Mouse (Mus musculus) forebrain, postnatal 0 days (tissue): ENCODE results near the gene Ccdc57. TPM values are rescaled to one million over a fixed set of nuclear protein-coding genes. Genes with fewer than 3 reads are reported as not detected.

Source experiments
- ATAC-seq: fragments of 200-750 bp; cut with Nextera tagmentation; 2 replicates; pipeline ENCODE4 v1.8.0; 2017; ENCODE audit warnings: mild to moderate bottlenecking, moderate library complexity
- DNase-seq: peaks from one replicate; pipeline ENCODE4 v3.0.0-alpha.2; 2015
- H3K27ac ChIP-seq: fragments of 300-500 bp; sonication (generic); 2 replicates; pipeline ENCODE4 v1.5.1; 2014; ENCODE audit warnings: low read depth, mild to moderate bottlenecking, antibody characterized with exemption, low read length, moderate library complexity, mixed read lengths
- H3K27me3 ChIP-seq: fragments of 300-500 bp; sonication (generic); 2 replicates; pipeline ENCODE4 v1.6.1; 2014; ENCODE audit warnings: mild to moderate bottlenecking, low read length, mixed read lengths; ENCODE audit not compliant: insufficient read depth
- H3K36me3 ChIP-seq: fragments of 300-500 bp; sonication (generic); 2 replicates; pipeline ENCODE4 v1.6.1; 2014; ENCODE audit warnings: mild to moderate bottlenecking, moderate library complexity; ENCODE audit not compliant: insufficient read depth
- H3K4me1 ChIP-seq: fragments of 300-500 bp; sonication (generic); 2 replicates; pipeline ENCODE4 v1.6.1; 2014; ENCODE audit warnings: antibody characterized with exemption; ENCODE audit not compliant: insufficient read depth
- H3K4me2 ChIP-seq: fragments of 300-500 bp; sonication (generic); 2 replicates; pipeline ENCODE4 v1.6.1; 2014; ENCODE audit warnings: low read depth, mild to moderate bottlenecking, moderate library complexity
- H3K4me3 ChIP-seq: fragments of 300-500 bp; sonication (generic); 2 replicates; pipeline ENCODE4 v1.5.1; 2014; ENCODE audit warnings: low read depth, low read length, mixed read lengths
- H3K9ac ChIP-seq: fragments of 300-500 bp; sonication (generic); 2 replicates; pipeline ENCODE4 v1.6.1; 2014; ENCODE audit warnings: mild to moderate bottlenecking
- H3K9me3 ChIP-seq: fragments of 300-500 bp; sonication (generic); 2 replicates; pipeline ENCODE4 v1.6.1; 2016; ENCODE audit warnings: low read length
- CTCF ChIP-seq: sonication (generic); IDR thresholded peaks from 2 replicates; pipeline ENCODE4 v1.5.1; 2016; ENCODE audit warnings: antibody characterized with exemption, control low read depth, low read depth
- WGBS: fragments of 180-500 bp; shearing (Covaris S2); extraction: QIAGEN DNeasy Blood & Tissue Kit; methylation state at CpG from one replicate; pipeline ENCODE4 v1.1.7; 2014; 5-methylcytosine and 5-hydroxymethylcytosine counted together
- polyA plus RNA-seq: library from polyadenylated mRNA; unstranded; fragments of >200 nt; fragmentation: Nextera tagmentation; extraction: Ambion mirVana; gene quantifications from 2 replicates; pipeline ENCODE4 v1.2.1, GENCODE M21; 2015
- total RNA-seq: library from RNA; depleted of rRNA; stranded (reverse); fragments of >200 nt; gene quantifications from 2 replicates; pipeline ENCODE4 v1.2.3, GENCODE M21; 2014

Gene Ccdc57
- total and polyA plus RNA-seq, 2 experiments from 2014 or later = 6.9 to 11.6 TPM

DNA sequence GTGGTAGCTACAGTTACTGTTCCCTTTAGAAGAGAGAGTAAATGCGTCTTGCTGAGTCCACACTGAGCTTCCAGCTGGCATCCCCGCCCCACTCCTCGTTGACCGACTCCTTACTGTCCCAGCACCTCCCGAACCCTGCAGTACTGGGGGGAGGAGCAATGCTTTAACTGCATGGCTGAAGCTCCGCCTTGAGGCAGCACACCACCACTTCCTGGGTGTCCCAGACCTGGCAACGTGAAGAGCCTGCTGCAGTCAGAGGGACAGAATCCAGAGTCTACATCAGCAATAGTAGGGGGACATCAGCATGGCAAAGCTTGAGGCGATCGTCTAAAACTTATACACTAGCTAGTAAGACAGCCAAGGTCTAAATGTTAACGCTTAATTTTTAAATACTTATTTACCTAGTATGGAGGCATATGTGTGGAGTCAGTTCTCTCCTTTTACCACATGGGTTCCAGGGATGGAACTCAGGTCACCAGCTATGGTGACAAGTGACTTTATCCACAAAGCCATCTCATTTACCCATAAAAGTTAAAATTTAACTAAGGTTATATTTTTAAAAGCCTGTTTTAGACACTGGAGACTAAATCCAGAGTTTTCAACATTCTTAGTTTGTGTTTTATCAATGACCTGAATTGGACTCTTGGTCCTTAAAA lies 30.1 kb downstream of the Ccdc57 start:
- Histone ChIP-seq H3K36me3 (peaks cover 13% of the 10 kb centered on the region; the same call in 1 of the 2 replicates), H3K9ac (no peak overlapping the region), H3K9me3 (no peaks in the 10 kb centered on the region), H3K4me3 (no peak overlapping the region), H3K4me2 (no peak overlapping the region), H3K27ac (no peak overlapping the region), H3K27me3 (no peaks in the 10 kb centered on the region), H3K4me1 (no peaks in the 10 kb centered on the region)
- TF ChIP-seq CTCF = no peak
- DNase-seq (no peak), ATAC-seq (no peak)
- WGBS = 52% methylated on average over 10 of the region's 10 CpGs

GRCm38 (mm10) chr11:120901729-120902486 lies 30.8 kb downstream of the Ccdc57 start:
- no peak for ATAC-seq
- no peak overlapping the region for H3K9ac ChIP-seq
- TF ChIP-seq CTCF = no peak
- no peak overlapping the region for H3K4me2 ChIP-seq
- peaks cover 16% of the 10 kb centered on the region; the same call in 1 of the 2 replicates for H3K36me3 ChIP-seq
- no peaks in the 10 kb centered on the region for H3K27me3 ChIP-seq
- H3K4me1 ChIP-seq = no peaks in the 10 kb centered on the region
- no peak overlapping the region for H3K27ac ChIP-seq
- no peak for DNase-seq
- H3K4me3 ChIP-seq = no peak overlapping the region
- 81% methylated on average over 21 of the region's 21 CpGs for WGBS
- no peaks in the 10 kb centered on the region for H3K9me3 ChIP-seq

DNA sequence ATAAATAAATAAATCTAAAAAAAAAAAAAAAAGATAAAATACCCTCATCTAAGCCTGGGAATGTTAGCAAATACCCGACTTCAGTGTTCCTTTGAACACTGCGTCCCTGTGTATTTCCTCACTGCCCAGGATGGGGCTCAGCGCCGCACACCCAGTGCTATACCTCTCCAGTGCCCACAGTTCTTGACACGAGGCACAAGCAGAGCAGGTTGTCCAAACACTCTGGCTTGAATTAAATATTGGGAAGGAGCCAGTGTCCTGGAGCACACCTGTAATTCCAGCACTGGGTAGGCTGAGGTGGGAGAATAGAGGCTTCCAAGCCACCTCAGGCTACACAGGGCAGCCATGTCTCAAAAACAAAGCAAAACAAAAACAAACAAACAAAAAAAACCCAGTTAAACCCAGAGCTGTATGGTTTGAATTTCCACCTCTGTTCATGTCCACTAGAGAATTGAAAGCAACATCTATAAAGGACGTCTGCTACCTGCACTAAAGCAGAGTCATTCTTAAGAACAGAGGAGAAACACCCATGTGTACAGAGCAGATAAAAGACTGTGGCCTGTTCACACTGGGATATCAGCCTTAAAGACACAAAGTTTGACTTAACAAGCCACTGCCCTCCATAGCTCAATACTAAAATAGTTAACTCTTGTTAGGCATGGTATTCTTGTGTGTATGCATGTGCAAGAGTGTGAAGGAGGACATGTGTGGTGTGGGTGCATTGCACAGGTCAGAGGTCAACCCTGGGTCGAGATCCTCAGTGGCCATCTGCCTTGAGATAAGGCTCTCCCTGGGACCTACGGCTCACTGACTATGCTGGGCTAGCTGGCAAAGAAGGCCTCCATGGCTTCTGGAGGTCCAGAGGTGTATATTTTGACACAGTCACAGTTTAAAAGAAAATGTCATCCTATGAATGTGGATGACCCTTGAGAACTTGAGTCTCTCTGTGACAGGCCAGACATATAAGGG lies 32.1 kb downstream of the Ccdc57 start:
- WGBS = 96% methylated on average over 8 of the region's 8 CpGs
- Histone ChIP-seq H3K4me3 (no peak overlapping the region), H3K4me2 (no peak overlapping the region), H3K36me3 (peaks cover 23% of the 10 kb centered on the region), H3K9ac (no peak overlapping the region), H3K9me3 (no peaks in the 10 kb centered on the region), H3K27ac (no peak overlapping the region), H3K4me1 (no peaks in the 10 kb centered on the region), H3K27me3 (no peaks in the 10 kb centered on the region)
- no peak for TF ChIP-seq CTCF
- DNase-seq (no peak), ATAC-seq (no peak)

DNA sequence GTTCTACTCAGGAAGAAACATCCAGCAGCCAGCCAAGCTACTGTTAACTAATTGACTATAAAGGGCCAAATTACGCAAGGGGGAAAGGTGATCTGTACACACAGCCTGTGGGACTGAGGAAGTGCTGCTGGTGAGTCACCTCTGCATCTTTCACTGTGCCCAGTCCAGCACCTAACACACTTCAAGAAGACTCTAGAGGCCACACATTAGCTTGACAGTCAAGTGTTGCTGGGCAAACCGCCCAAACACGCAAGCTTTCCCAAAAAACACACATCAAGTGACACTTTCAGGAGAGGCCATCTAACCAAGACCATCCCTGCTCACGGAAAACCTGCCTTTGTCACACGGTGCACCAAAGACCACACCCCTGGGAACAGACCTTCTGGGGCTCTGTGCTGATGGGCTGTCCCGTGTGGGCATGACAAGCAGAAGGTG lies 34.5 kb downstream of the Ccdc57 start:
- WGBS = 93% methylated on average over 6 of the region's 6 CpGs
- Histone ChIP-seq H3K9me3 (no peaks in the 10 kb centered on the region), H3K4me3 (no peak overlapping the region), H3K4me1 (no peaks in the 10 kb centered on the region), H3K4me2 (no peak overlapping the region), H3K27me3 (no peaks in the 10 kb centered on the region), H3K36me3 (peaks cover 46% of the 10 kb centered on the region), H3K9ac (no peak overlapping the region), H3K27ac (no peak overlapping the region)
- DNase-seq = no peak
- TF ChIP-seq CTCF = no peak
- no peak for ATAC-seq

DNA sequence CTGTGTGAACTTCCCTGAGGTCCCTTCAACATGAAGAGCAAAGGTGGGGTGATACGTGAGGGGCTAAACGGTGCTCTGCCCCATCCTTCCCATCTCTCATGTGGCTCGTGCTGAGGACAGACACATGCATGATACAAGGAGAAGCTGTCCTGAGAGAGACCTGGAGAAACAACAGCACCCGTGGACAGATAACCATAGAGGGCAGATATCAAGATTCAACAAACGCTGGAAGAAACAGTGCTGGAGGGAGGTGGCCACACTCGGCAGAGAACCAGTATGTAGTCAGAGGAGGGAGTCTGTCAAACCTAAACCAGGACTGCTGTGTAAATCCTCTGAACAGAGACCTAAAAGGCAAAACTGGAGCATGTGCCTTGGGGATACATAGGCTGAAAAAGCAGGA lies 37.2 kb downstream of the Ccdc57 start:
- TF ChIP-seq CTCF = no peak
- WGBS = 92% methylated on average over 6 of the region's 6 CpGs
- no peak overlapping the region for H3K27ac ChIP-seq
- no peaks in the 10 kb centered on the region for H3K9me3 ChIP-seq
- H3K36me3 ChIP-seq = peaks cover 47% of the 10 kb centered on the region
- H3K4me1 ChIP-seq = no peaks in the 10 kb centered on the region
- H3K9ac ChIP-seq = no peak overlapping the region
- H3K4me2 ChIP-seq = no peak overlapping the region
- no peaks in the 10 kb centered on the region for H3K27me3 ChIP-seq
- H3K4me3 ChIP-seq = no peak overlapping the region
- no peak for ATAC-seq
- no peak for DNase-seq

DNA sequence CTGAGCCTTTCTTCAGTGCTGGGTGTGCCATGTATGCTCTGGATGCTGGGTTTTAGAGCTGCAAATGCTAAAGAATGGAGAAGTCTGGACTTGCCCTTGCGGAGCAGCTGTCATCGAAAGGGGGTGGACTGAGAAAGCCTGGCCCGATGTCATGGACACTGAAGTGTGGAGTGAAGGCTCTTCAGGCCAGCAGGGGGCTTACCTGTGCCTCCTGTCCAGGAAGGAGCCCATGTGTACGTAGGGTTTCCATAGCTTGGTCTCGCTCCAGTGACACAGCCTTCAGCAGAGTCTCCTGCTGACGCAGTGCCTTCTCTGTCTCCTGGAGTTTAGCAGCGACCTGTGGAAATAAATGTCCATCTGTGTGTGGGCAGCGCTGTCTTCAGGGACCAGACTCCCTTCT lies 38.3 kb downstream of the Ccdc57 start:
- DNase-seq (no peak), ATAC-seq (no peak)
- Histone ChIP-seq H3K27ac (no peak overlapping the region), H3K4me1 (no peaks in the 10 kb centered on the region), H3K27me3 (no peaks in the 10 kb centered on the region), H3K4me3 (no peak overlapping the region), H3K9me3 (no peaks in the 10 kb centered on the region), H3K36me3 (peaks cover 50% of the 10 kb centered on the region), H3K9ac (no peak overlapping the region), H3K4me2 (no peak overlapping the region)
- TF ChIP-seq CTCF = no peak
- 91% methylated on average over 8 of the region's 8 CpGs for WGBS
